Mouse (Mus musculus): ENCODE results near the gene Tmem117. TPM values are rescaled to one million over a fixed set of nuclear protein-coding genes. Genes with fewer than 3 reads are reported as not detected.

Gene Tmem117
- polyA plus RNA-seq, 1 experiment = 0.18 TPM

- H3K9me3 ChIP-seq = peaks cover 10% of the 10 kb centered on the region; the same call in 1 of the 2 replicates
- no peak overlapping the region for H3K4me3 ChIP-seq (replicated peaks)
- TF ChIP-seq FLI1 (IDR thresholded peaks at IDR 0.05; ENCODE audit: low read length) (no peak), GATA1 (IDR thresholded peaks at IDR 0.05; ENCODE audit: borderline replicate concordance, low read length) (no peak)
- H3K4me1 ChIP-seq = no peaks in the 10 kb centered on the region
- H3K27me3 ChIP-seq (replicated peaks) = no peaks in the 10 kb centered on the region
- no peaks in the 10 kb centered on the region for H3K36me3 ChIP-seq (replicated peaks; ENCODE audit: low read length)
Observed at GRCm38 (mm10) chr15:94798236-94798635, 169.2 kb downstream of the Tmem117 start.

- Histone ChIP-seq H3K4me1 (no peaks in the 10 kb centered on the region), H3K9me3 (peaks cover 5% of the 10 kb centered on the region; the same call in 1 of the 2 replicates), H3K36me3 (replicated peaks; ENCODE audit: low read length) (no peaks in the 10 kb centered on the region), H3K27me3 (replicated peaks) (no peaks in the 10 kb centered on the region), H3K4me3 (replicated peaks) (no peak overlapping the region)
- TF ChIP-seq FLI1 (IDR thresholded peaks at IDR 0.05; ENCODE audit: low read length) (no peak), GATA1 (IDR thresholded peaks at IDR 0.05; ENCODE audit: borderline replicate concordance, low read length) (no peak)
Observed at GRCm38 (mm10) chr15:94801462-94801861, 172.4 kb downstream of the Tmem117 start.

GRCm38 (mm10) chr15:94802820-94803219, 173.8 kb downstream of the Tmem117 start:
- no peaks in the 10 kb centered on the region for H3K4me1 ChIP-seq
- no peaks in the 10 kb centered on the region for H3K27me3 ChIP-seq (replicated peaks)
- H3K36me3 ChIP-seq (replicated peaks; ENCODE audit: low read length) = no peaks in the 10 kb centered on the region
- H3K4me3 ChIP-seq (replicated peaks) = no peak overlapping the region
- peaks cover 5% of the 10 kb centered on the region; the same call in 1 of the 2 replicates for H3K9me3 ChIP-seq
- TF ChIP-seq GATA1 (IDR thresholded peaks at IDR 0.05; ENCODE audit: borderline replicate concordance, low read length) (no peak), FLI1 (IDR thresholded peaks at IDR 0.05; ENCODE audit: low read length) (no peak)

- Histone ChIP-seq H3K36me3 (replicated peaks; ENCODE audit: low read length) (no peaks in the 10 kb centered on the region), H3K27me3 (replicated peaks) (no peaks in the 10 kb centered on the region), H3K4me3 (replicated peaks) (no peak overlapping the region), H3K9me3 (peaks cover 5% of the 10 kb centered on the region; the same call in 1 of the 2 replicates), H3K4me1 (no peaks in the 10 kb centered on the region)
- no peak for TF ChIP-seq FLI1 (IDR thresholded peaks at IDR 0.05; ENCODE audit: low read length)
- no peak for TF ChIP-seq GATA1 (IDR thresholded peaks at IDR 0.05; ENCODE audit: borderline replicate concordance, low read length)
Observed at GRCm38 (mm10) chr15:94803624-94804342, 174.8 kb downstream of the Tmem117 start.

GRCm38 (mm10) chr15:94806005-94806404, 177.0 kb downstream of the Tmem117 start:
- Histone ChIP-seq H3K27me3 (replicated peaks) (no peaks in the 10 kb centered on the region), H3K36me3 (replicated peaks; ENCODE audit: low read length) (no peaks in the 10 kb centered on the region), H3K9me3 (peaks cover 10% of the 10 kb centered on the region; the same call in 1 of the 2 replicates), H3K4me1 (no peaks in the 10 kb centered on the region), H3K4me3 (replicated peaks) (no peak overlapping the region)
- TF ChIP-seq FLI1 (IDR thresholded peaks at IDR 0.05; ENCODE audit: low read length) (no peak), GATA1 (IDR thresholded peaks at IDR 0.05; ENCODE audit: borderline replicate concordance, low read length) (no peak)

- H3K9me3 ChIP-seq = peaks cover 16% of the 10 kb centered on the region; the same call in 1 of the 2 replicates
- no peaks in the 10 kb centered on the region for H3K36me3 ChIP-seq (replicated peaks; ENCODE audit: low read length)
- no peak overlapping the region for H3K4me3 ChIP-seq (replicated peaks)
- no peaks in the 10 kb centered on the region for H3K27me3 ChIP-seq (replicated peaks)
- TF ChIP-seq FLI1 (IDR thresholded peaks at IDR 0.05; ENCODE audit: low read length) (no peak), GATA1 (IDR thresholded peaks at IDR 0.05; ENCODE audit: borderline replicate concordance, low read length) (no peak)
- no peaks in the 10 kb centered on the region for H3K4me1 ChIP-seq
Observed at GRCm38 (mm10) chr15:94811550-94811949, 182.5 kb downstream of the Tmem117 start.

- H3K4me1 ChIP-seq = no peaks in the 10 kb centered on the region
- H3K4me3 ChIP-seq (replicated peaks) = no peak overlapping the region
- H3K36me3 ChIP-seq (replicated peaks; ENCODE audit: low read length) = no peaks in the 10 kb centered on the region
- H3K27me3 ChIP-seq (replicated peaks) = no peaks in the 10 kb centered on the region
- TF ChIP-seq FLI1 (IDR thresholded peaks at IDR 0.05; ENCODE audit: low read length) = no peak
- TF ChIP-seq GATA1 (IDR thresholded peaks at IDR 0.05; ENCODE audit: borderline replicate concordance, low read length) = no peak
- H3K9me3 ChIP-seq = peaks cover 19% of the 10 kb centered on the region; the same call in 1 of the 2 replicates
Observed at GRCm38 (mm10) chr15:94814213-94815100, 185.4 kb downstream of the Tmem117 start.

- no peaks in the 10 kb centered on the region for H3K27me3 ChIP-seq (replicated peaks)
- no peaks in the 10 kb centered on the region for H3K4me1 ChIP-seq
- no peaks in the 10 kb centered on the region for H3K36me3 ChIP-seq (replicated peaks; ENCODE audit: low read length)
- H3K9me3 ChIP-seq = peaks cover 22% of the 10 kb centered on the region
- TF ChIP-seq FLI1 (IDR thresholded peaks at IDR 0.05; ENCODE audit: low read length) = no peak
- no peak for TF ChIP-seq GATA1 (IDR thresholded peaks at IDR 0.05; ENCODE audit: borderline replicate concordance, low read length)
- no peak overlapping the region for H3K4me3 ChIP-seq (replicated peaks)
Observed at GRCm38 (mm10) chr15:94835634-94836033, 206.6 kb downstream of the Tmem117 start.

GRCm38 (mm10) chr15:94838646-94839045, 209.6 kb downstream of the Tmem117 start:
- TF ChIP-seq FLI1 (IDR thresholded peaks at IDR 0.05; ENCODE audit: low read length) = no peak
- no peak for TF ChIP-seq GATA1 (IDR thresholded peaks at IDR 0.05; ENCODE audit: borderline replicate concordance, low read length)
- no peaks in the 10 kb centered on the region for H3K27me3 ChIP-seq (replicated peaks)

More at GRCm38 (mm10) chr15:94838646-94839045, 209.6 kb downstream of the Tmem117 start:
- Histone ChIP-seq H3K9me3 (peaks cover 20% of the 10 kb centered on the region), H3K36me3 (replicated peaks; ENCODE audit: low read length) (no peaks in the 10 kb centered on the region), H3K4me3 (replicated peaks) (no peak overlapping the region), H3K4me1 (no peaks in the 10 kb centered on the region)
